Mouse (Mus musculus) T-cell, adult 66 days (primary cell): ENCODE results near the gene Kif14. TPM values are rescaled to one million over a fixed set of nuclear protein-coding genes. Genes with fewer than 3 reads are reported as not detected.

Source experiments
- total RNA-seq, 2 experiments: library from RNA; stranded (reverse); gene quantifications; 3 replicates in 1 of 2; 4 replicates in 1 of 2; pipeline ENCODE4 v1.2.4; 2023

Kif14 gene
- 1 to 10 TPM in 1 of 2 experiments, under 1 TPM in 1; 0.71 to 1.6 TPM for total RNA-seq

GRCm38 (mm10) chr1:136466143-136466811 lies at the start of gene Kif14:
Kif14 (plus strand) TSS chr1:136466343.

Other genes with a start within 250 kb of the Kif14 start
- not detected for gene Inava, start 232.1 kb upstream of the Kif14 start, total RNA-seq
- gene Gpr25, start 205.5 kb upstream of the Kif14 start, total RNA-seq: not detected
- 10 to 100 TPM; 36.5 to 38.0 TPM for gene Camsap2, start 120.2 kb upstream of the Kif14 start, total RNA-seq
- gene Ddx59, start 51.1 kb upstream of the Kif14 start, total RNA-seq: 10 to 100 TPM; 13.1 to 14.4 TPM
- 10 to 100 TPM; 51.1 to 56.7 TPM for gene Zfp281, start 158.6 kb downstream of the Kif14 start, total RNA-seq